Mouse (Mus musculus): ENCODE data around the gene Cyb5r1. TPM values are rescaled to one million over a fixed set of nuclear protein-coding genes. Genes with fewer than 3 reads are reported as not detected.

Gene Cyb5r1
- polyA plus RNA-seq, 1 experiment from 2014 or later, result 27.9 TPM

DNA sequence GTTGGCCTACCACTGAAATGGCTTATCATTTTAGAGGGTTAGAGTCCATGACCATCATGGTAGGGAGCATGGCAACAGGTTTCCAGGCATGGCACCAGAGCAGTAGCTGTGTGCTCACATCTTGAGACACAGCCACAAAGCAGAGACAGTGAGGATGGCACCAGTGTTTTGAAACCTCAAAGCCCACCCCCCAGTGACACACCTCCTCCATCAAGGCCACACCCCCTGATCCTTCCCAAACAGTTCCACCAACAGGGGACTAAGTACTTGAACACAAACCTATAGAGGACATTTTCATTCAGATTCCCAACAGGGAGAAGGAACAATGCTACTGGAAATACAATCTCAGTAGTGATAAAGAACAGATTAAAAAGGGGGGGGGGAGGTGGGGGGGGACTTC lies 20.2 kb upstream of the Cyb5r1 start:
- 0 out of 2 replicates have a peak, but pooled peaks cover 9% of the 10 kb centered on the region for H3K27me3 ChIP-seq (ENCODE audit: low read depth, poor library complexity, severe bottlenecking)
- H3K4me1 ChIP-seq, result peaks cover 15% of the 10 kb centered on the region
- H3K27ac ChIP-seq (replicated peaks), result no peak overlapping the region
- DNase-seq (ENCODE audit: low spot score), result no peak
- no peak overlapping the region for H3K4me3 ChIP-seq
- H3K9me3 ChIP-seq (replicated peaks), result no peaks in the 10 kb centered on the region; the same call in 1 of the 2 replicates
- H3K36me3 ChIP-seq, result no peaks in the 10 kb centered on the region

DNA sequence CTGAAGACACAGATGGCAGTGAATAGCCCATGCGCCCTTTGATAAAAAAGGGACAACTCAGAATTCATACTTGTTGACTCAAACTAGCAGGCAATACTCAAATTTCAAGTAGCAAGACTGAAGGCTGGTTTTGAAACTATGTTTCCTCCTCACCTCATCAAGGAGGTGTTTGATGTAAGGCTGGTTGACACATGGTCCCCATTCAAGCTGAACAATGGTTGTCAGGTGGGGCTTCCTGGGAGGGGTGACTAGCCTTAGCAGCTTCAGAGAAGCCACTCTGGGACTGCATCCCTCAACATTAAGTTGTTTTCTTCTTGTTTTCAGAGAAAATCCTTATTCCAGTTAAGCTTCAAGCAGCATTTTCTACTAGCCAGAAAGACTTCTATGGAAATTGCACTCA lies 19.7 kb upstream of the Cyb5r1 start, which contains the start of gene 4933406M09Rik:
4933406M09Rik (plus strand) TSS at position 275 of the 400 bp plus-strand sequence.
- 0 out of 2 replicates have a peak, but pooled peaks cover 9% of the 10 kb centered on the region for H3K27me3 ChIP-seq (ENCODE audit: low read depth, poor library complexity, severe bottlenecking)
- WGBS, result 94% methylated on average over 1 of the region's 1 CpGs

DNA sequence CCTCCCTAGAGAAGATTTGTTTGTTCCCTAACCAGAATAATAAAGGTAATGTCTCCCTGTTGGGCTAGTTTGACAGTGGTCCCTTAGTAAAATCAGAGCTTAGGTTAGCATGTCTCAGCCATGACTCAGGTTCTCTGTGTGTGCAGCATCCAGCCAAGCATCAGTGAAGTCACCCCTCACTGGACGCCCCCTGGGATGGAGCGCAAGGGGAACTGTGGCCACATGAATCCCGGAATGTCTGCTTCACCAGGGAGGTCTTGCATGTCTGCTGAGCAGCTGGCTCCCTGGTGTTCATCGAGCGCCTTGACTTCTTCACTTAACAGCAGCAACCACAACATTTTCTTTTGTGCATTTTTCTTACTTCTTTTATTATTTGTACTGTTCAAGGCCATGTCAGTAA lies 11.5 kb upstream of the Cyb5r1 start:
- H3K9me3 ChIP-seq (replicated peaks), result no peaks in the 10 kb centered on the region
- H3K27me3 ChIP-seq (ENCODE audit: low read depth, poor library complexity, severe bottlenecking), result no peaks in the 10 kb centered on the region
- WGBS, result 55% methylated on average over 5 of the region's 5 CpGs
- no peak overlapping the region for H3K4me3 ChIP-seq
- DNase-seq (ENCODE audit: low spot score), result no peak
- H3K36me3 ChIP-seq, result no peaks in the 10 kb centered on the region
- no peak overlapping the region for H3K27ac ChIP-seq (replicated peaks)
- H3K4me1 ChIP-seq, result no peaks in the 10 kb centered on the region

More for the DNA sequence above, 19.7 kb upstream of the Cyb5r1 start, which contains the start of gene 4933406M09Rik:
- H3K36me3 ChIP-seq, result no peaks in the 10 kb centered on the region
- H3K4me3 ChIP-seq, result no peak within 1 kb of the TSS
- no peak for DNase-seq (ENCODE audit: low spot score)
- H3K4me1 ChIP-seq, result peaks cover 15% of the 10 kb centered on the region
- no peaks in the 10 kb centered on the region; the same call in 1 of the 2 replicates for H3K9me3 ChIP-seq (replicated peaks)
- no peak within 1 kb of the TSS for H3K27ac ChIP-seq (replicated peaks)

DNA sequence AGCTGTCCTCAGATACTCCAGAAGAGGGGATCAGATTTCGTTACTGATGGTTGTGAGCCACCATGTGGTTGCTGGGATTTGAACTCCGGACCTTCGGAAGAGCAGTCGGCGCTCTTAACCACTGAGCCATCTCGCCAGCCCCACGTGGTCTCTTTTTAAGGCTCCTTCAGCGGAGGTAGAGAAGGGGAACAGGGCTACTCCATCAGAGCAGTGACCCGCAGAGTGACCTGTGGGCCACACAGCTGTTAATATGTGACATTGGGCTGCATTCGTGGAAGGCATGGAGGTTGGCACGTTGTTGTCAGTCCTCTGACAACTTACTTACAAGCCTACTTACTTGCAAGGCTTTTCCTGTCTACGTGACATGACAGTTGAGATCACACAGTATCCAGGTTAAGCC lies 7.1 kb upstream of the Cyb5r1 start:
- 91% methylated on average over 12 of the region's 12 CpGs for WGBS
- no peaks in the 10 kb centered on the region for H3K9me3 ChIP-seq (replicated peaks)
- DNase-seq (ENCODE audit: low spot score), result no peak
- H3K4me3 ChIP-seq, result no peak overlapping the region
- H3K27ac ChIP-seq (replicated peaks), result no peak overlapping the region
- H3K36me3 ChIP-seq, result no peaks in the 10 kb centered on the region
- H3K4me1 ChIP-seq, result no peaks in the 10 kb centered on the region
- H3K27me3 ChIP-seq (ENCODE audit: low read depth, poor library complexity, severe bottlenecking), result no peaks in the 10 kb centered on the region

DNA sequence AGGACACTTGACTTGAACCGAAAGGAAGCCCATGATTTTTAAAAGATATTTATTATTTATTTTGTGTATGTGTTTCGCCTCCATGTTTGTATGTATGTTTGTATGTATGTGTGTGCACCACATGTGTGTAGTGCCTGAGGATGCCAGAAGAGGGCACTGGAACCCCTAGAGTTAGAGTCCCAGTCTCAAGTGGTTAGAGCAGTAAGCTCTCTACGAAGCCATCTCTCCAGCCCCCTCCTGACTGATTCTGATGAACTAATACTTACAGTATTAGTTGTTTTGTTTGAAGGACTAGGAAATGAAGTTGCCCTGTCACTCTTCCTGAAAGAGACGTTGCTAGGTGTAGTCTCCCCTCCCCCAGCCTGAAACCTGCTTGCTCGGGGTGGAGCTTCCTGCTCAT lies 5.6 kb upstream of the Cyb5r1 start:
- no peak overlapping the region for H3K4me3 ChIP-seq
- H3K36me3 ChIP-seq, result no peaks in the 10 kb centered on the region
- H3K9me3 ChIP-seq (replicated peaks), result no peaks in the 10 kb centered on the region
- H3K27ac ChIP-seq (replicated peaks), result no peak overlapping the region
- H3K4me1 ChIP-seq, result no peaks in the 10 kb centered on the region
- no peak for DNase-seq (ENCODE audit: low spot score)
- 55% methylated on average over 5 of the region's 5 CpGs for WGBS
- H3K27me3 ChIP-seq (ENCODE audit: low read depth, poor library complexity, severe bottlenecking), result no peaks in the 10 kb centered on the region

DNA sequence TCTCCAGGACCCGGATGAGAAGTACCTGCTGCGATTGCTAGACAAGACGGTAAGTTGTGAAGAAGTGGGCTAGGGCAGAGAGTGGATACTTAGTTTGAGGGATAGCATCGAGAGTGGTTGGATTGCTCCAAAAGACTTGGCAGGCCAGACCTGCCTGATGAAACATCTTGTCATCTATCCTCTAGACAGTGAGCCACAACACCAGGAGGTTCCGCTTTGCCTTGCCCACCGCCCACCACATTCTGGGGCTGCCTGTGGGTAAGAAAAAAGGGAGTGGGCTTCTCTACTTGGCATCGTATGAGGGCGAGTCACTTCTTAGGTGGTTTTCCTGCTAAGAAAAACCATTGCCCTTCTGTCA lies 1.0 kb downstream of the Cyb5r1 start:
- H3K27me3 ChIP-seq (ENCODE audit: low read depth, poor library complexity, severe bottlenecking), result peaks cover 7% of the 10 kb centered on the region; the same call in 1 of the 2 replicates
- 35% methylated on average over 8 of the region's 8 CpGs for WGBS
- H3K4me3 ChIP-seq, result peak overlapping the region; percentile 75
- peaks cover 39% of the 10 kb centered on the region for H3K36me3 ChIP-seq
- peaks cover 18% of the 10 kb centered on the region for H3K4me1 ChIP-seq
- H3K27ac ChIP-seq (replicated peaks), result peak overlapping the region; percentile 85
- H3K9me3 ChIP-seq (replicated peaks), result no peaks in the 10 kb centered on the region
- DNase-seq (ENCODE audit: low spot score), result no peak

DNA sequence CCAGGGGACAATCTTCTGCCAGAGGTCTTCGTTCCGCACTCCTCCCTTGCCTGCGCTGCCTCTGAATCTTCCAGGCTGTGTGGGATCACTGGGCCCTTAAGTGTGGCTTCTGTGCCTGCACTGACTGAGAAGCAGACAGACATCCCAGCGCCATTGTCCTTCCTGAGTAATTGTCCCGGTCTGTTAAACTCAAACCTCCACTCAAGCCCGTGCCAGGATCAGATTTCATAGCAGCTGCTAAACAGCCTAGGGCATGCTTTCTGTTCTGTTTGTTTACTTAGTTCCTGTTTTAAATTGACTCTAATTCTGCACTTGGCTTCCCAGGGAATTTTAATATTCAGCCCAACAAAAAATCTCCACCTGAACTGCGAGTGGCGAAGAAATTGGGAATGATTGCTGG lies 2.7 kb downstream of the Cyb5r1 start:
- no peak overlapping the region for H3K27ac ChIP-seq (replicated peaks)
- DNase-seq (ENCODE audit: low spot score), result no peak
- 80% methylated on average over 8 of the region's 8 CpGs for WGBS

DNA sequence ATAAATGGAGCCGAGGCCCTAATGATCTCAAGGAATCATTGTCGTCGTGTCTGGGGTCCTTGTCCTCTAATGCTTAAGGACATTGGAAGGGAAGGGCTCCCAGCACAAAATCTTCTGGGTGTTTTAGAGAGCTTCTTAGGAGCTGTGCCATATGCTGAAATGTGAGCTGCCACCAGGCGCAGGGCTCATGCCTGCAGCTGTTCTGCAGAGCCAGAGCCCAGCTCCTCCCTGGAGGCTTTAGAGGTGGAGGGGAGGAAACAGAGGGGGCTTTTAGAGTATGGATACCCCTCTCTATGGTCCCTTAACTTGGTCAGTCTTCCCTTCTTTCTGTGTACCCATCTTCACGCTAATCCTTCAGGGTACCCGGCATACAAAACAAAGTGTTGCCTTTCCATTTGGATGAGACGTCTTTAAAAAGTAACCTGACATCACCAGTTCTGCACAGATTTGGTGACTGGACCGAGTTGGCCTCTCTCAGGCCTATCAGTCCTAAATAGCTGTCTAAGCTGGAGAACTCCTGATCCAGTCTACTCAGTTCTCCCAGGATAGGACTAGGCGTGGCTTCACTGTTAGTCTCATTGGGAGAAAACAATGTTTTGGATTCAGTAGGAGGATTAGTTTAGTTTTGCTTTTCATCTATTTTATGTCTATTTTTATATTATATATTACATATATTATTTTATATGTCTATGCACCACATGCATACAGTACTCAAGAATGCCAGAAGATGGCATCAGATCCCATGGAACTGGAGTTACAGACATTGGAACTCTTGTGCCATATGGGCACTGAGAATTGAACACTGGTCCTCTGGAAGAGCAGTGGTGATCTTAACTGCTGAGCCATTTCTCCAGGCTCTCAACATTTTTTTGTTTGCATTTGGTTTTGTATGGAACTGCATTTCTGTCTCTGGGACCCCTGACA lies 6.6 kb downstream of the Cyb5r1 start:
- Histone ChIP-seq H3K4me1 (peaks cover 31% of the 10 kb centered on the region), H3K27ac (replicated peaks) (no peak overlapping the region), H3K36me3 (peaks cover 40% of the 10 kb centered on the region), H3K9me3 (replicated peaks) (no peaks in the 10 kb centered on the region), H3K4me3 (no peak overlapping the region), H3K27me3 (ENCODE audit: low read depth, poor library complexity, severe bottlenecking) (peaks cover under 1% of the 10 kb centered on the region; the same call in 1 of the 2 replicates)
- 93% methylated on average over 9 of the region's 9 CpGs for WGBS
- DNase-seq (ENCODE audit: low spot score), result no peak

More for the DNA sequence above, 2.7 kb downstream of the Cyb5r1 start:
- H3K9me3 ChIP-seq (replicated peaks), result no peaks in the 10 kb centered on the region
- H3K4me3 ChIP-seq, result no peak overlapping the region
- peaks cover 7% of the 10 kb centered on the region; the same call in 1 of the 2 replicates for H3K27me3 ChIP-seq (ENCODE audit: low read depth, poor library complexity, severe bottlenecking)
- H3K36me3 ChIP-seq, result peaks cover 40% of the 10 kb centered on the region
- peaks cover 18% of the 10 kb centered on the region for H3K4me1 ChIP-seq

DNA sequence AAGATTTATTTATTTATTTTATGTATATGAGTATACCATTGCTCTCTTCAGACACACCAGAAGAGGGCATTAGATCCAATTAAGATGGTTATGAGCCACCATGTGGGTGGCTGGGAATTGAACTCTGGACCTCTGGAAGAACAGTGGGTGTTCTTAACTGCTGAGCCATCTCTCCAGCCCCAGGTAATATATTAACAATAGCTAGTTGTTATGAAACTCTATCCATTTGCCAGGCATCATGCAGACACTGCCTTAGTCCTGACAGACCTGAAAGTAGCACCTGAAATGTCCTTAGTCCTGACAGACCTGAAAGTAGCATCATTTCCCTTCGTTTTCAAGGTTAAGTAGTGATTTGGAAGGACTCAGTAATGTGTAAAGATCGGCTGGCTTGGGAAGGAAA lies 8.7 kb downstream of the Cyb5r1 start:
- no peak for DNase-seq (ENCODE audit: low spot score)
- Histone ChIP-seq H3K27ac (replicated peaks) (no peak overlapping the region), H3K9me3 (replicated peaks) (no peaks in the 10 kb centered on the region), H3K27me3 (ENCODE audit: low read depth, poor library complexity, severe bottlenecking) (no peaks in the 10 kb centered on the region), H3K36me3 (peaks cover 24% of the 10 kb centered on the region), H3K4me3 (no peak overlapping the region), H3K4me1 (peaks cover 37% of the 10 kb centered on the region)
- WGBS, result 59% methylated on average over 2 of the region's 2 CpGs

DNA sequence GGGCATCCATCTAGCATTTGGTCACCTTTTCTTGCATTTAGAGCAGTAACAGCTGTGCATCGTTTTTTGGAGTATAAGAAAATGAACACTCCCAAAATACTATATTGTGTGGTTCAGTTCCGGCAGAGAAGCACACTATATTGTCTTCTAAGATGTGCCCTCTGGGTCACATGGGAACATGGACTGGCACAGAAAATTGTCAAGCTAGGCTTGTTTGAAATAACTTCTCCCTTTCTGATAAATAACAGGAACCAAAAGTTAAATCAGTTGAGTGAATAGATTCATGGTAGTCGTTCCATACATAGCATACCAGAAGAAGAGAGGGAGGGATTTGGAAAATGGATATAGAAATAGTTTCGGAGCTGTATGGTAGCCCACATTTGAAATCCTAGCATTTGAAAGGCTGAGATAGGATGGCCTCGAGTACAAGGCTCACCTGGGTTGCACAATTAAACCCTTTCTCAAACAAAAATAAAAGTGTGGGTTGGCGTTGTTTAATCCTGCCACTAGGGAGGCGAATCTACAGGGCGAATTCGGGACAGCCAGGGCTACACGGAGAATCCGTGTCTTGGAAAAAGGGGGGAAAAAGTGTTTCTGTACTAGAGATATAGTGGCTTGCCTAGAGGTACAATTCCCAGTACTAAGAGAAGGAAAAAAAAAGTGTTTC lies 9.3 kb downstream of the Cyb5r1 start:
- peaks cover 18% of the 10 kb centered on the region for H3K36me3 ChIP-seq
- H3K27me3 ChIP-seq (ENCODE audit: low read depth, poor library complexity, severe bottlenecking), result no peaks in the 10 kb centered on the region
- DNase-seq (ENCODE audit: low spot score), result no peak
- H3K4me3 ChIP-seq, result peak overlapping the region; percentile 96
- 16% methylated on average over 11 of the region's 11 CpGs for WGBS
- peaks cover 43% of the 10 kb centered on the region for H3K4me1 ChIP-seq
- peak overlapping the region; percentile 98 for H3K27ac ChIP-seq (replicated peaks)
- H3K9me3 ChIP-seq (replicated peaks), result no peaks in the 10 kb centered on the region

DNA sequence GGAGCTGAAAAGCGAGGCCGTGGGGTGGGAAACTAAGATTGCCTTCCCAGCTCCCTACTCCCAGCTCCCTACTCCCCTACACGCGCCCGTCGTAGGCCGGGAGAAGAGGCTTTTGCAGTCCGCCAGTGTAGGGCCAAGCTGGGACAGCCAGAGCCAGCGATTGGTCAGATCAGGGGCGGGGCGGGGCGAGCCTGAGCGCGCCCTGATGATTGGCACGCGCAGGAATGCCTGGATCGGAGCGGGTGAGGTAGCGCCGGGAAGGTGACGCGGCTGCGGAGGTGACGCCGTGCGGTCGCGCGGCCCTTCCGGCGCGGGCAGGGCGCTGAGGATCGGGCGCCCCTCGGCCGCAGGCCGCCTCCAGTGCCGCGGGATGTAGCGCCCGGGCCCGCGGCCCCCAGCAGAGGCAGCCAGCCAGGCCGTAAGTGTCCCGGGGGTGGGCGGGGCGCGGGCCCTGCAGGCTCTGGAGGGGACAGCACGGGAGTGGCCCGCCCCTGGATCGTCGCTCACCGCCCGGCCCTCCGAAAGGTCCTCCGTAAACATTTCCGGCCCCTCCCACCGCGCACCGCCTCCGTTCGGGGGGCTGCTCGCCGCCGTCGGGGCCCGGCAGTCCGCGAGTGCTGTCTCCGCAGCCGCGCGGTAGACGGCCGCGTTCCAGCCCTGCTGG lies 9.9 kb downstream of the Cyb5r1 start, which contains the start of gene Adipor1:
Adipor1 (plus strand) TSS at position 211 of the 664 bp plus-strand sequence.
- WGBS, result under 1% methylated on average over 76 of the region's 77 CpGs
- Histone ChIP-seq H3K4me1 (peaks cover 50% of the 10 kb centered on the region), H3K4me3 (peak within 1 kb of the TSS; percentile 96)

DNA sequence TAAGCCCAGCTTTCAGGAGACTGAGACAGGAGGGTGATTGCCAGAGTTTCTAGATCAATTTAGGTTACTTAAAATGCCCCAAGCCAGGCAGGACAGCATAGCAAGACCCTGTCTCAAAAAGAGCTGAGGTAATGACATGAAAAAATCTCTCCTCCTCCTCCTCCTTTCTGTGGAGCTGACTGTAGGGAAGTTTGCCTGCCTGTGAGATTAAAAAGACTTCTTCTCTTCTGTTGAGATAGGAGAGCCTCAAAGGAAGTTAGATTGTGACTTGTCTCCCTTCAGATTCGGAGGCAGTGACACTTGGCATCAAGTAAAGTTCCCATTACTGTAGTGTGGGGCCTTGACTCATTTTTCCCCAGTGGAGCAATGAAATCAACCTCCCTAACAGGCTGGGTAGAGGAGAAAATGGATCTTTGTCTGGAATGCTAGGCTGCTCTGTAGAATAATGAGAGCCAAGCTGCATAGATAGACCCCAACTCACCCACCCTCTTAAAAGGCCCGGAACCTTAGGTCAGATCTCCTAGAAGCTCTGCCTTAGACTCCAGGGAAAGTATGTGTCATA lies 13.1 kb downstream of the Cyb5r1 start:
- DNase-seq (ENCODE audit: low spot score), result no peak
- Histone ChIP-seq H3K9me3 (replicated peaks) (no peaks in the 10 kb centered on the region), H3K27me3 (ENCODE audit: low read depth, poor library complexity, severe bottlenecking) (no peaks in the 10 kb centered on the region), H3K36me3 (peaks cover 10% of the 10 kb centered on the region), H3K4me1 (peaks cover 53% of the 10 kb centered on the region), H3K4me3 (no peak overlapping the region), H3K27ac (replicated peaks) (no peak overlapping the region)
- WGBS, result 90% methylated on average over 2 of the region's 2 CpGs

More for the DNA sequence above, 9.9 kb downstream of the Cyb5r1 start, which contains the start of gene Adipor1:
- H3K36me3 ChIP-seq, result peaks cover 11% of the 10 kb centered on the region
- H3K27ac ChIP-seq (replicated peaks), result peak within 1 kb of the TSS; percentile 98
- no peaks in the 10 kb centered on the region for H3K27me3 ChIP-seq (ENCODE audit: low read depth, poor library complexity, severe bottlenecking)
- peak; percentile 99 for DNase-seq (ENCODE audit: low spot score)
- no peaks in the 10 kb centered on the region for H3K9me3 ChIP-seq (replicated peaks)

Measured in midbrain, embryonic 10.5 days (tissue).